Comparison of ENCODE assay signal across 8 mouse cellular contexts in the genomic region with DNA sequence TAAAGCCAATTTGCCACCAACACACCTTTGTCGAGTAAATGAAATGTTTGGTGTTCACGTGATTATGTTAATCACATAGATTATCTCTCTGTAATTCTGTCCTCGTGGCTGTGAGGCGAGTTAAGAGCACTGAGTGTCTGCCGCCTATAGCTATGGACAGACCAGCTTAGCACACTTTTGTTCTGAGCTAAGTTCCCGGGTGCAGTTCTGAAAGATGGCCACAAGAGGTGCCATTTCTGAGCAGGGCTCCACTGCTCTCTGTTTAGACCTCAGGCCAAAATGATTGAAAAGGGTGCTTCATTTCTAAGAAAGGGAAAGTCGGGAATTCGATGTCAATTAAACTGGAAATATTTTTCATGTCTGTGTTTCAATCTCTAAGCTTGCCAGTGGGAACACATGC.
DNase-seq lines count a peak whose midpoint lies in the region; ATAC-seq and TF ChIP-seq lines count a peak whose summit lies in the region.
"Had no signal": no experiment of that assay in that cellular context is flagged by ENCODE, and none has a peak within 500 bp of the region (broad histone marks: within the 10 kb centered on the region; RNA-seq: fewer than 3 reads in every experiment).

No protein-coding gene starts in this region.

- H3K4me1 ChIP-seq in MEL (ENCODE audit: control insufficient read depth in 1 of 2, insufficient read depth in 2 of 2, low read length in 2 of 2) = no peaks in the 10 kb centered on the region
- peaks cover 4% of the 10 kb centered on the region for H3K4me1 ChIP-seq in forebrain, embryonic 12.5 days
- H3K4me1 ChIP-seq in neural tube, embryonic 15.5 days = peaks cover 7% of the 10 kb centered on the region; the same call in 1 of the 2 replicates
- H3K4me1 ChIP-seq: embryonic facial prominence, embryonic 12.5 days had no signal

- TF ChIP-seq CTCF in MEL (IDR thresholded peaks at IDR 0.05 in 2 of 3, conservative IDR thresholded peaks at IDR 0.05 in 1 of 3; ENCODE audit: control insufficient read depth in 1 of 3, insufficient read depth in 1 of 3, low read depth in 2 of 3, low read length in 3 of 3, poor library complexity in 1 of 3, severe bottlenecking in 1 of 3) = peak; percentile 14 to 37 (median 28); a peak in 5 of 6 replicates

- H3K79me2 ChIP-seq in MEL (ENCODE audit: control insufficient read depth, insufficient read depth, low read length, poor library complexity) = no peaks in the 10 kb centered on the region

- H3K27ac ChIP-seq in MEL (ENCODE audit: control insufficient read depth, low read depth, low read length) = no peak overlapping the region
- H3K27ac ChIP-seq in forebrain, embryonic 12.5 days = no peak overlapping the region
- 0 out of 2 replicates have a peak overlapping the region, but pooled peaks have one; percentile 41 for H3K27ac ChIP-seq in neural tube, embryonic 15.5 days (replicated peaks)
- H3K27ac ChIP-seq: embryonic facial prominence, embryonic 12.5 days had no signal

- 21% methylated on average over 8 of the region's 8 CpGs for WGBS in forebrain, embryonic 12.5 days
- WGBS in neural tube, embryonic 15.5 days = 27% methylated on average over 8 of the region's 8 CpGs

- H3K36me3 ChIP-seq in MEL (ENCODE audit: control insufficient read depth in 1 of 2, insufficient read depth in 2 of 2, low read length in 2 of 2) = no peaks in the 10 kb centered on the region
- no peaks in the 10 kb centered on the region for H3K36me3 ChIP-seq in forebrain, embryonic 12.5 days (replicated peaks)
- no peaks in the 10 kb centered on the region for H3K36me3 ChIP-seq in neural tube, embryonic 15.5 days
- H3K36me3 ChIP-seq: embryonic facial prominence, embryonic 12.5 days had no signal

- H3K27me3 ChIP-seq in MEL (ENCODE audit: control insufficient read depth in 1 of 2, insufficient read depth in 2 of 2, low read length in 2 of 2) = no peaks in the 10 kb centered on the region
- H3K27me3 ChIP-seq in forebrain, embryonic 12.5 days = peaks cover 3% of the 10 kb centered on the region
- no peaks in the 10 kb centered on the region for H3K27me3 ChIP-seq in neural tube, embryonic 15.5 days (replicated peaks)
- H3K27me3 ChIP-seq: embryonic facial prominence, embryonic 12.5 days had no signal

- no peak overlapping the region for H3K4me3 ChIP-seq in MEL (ENCODE audit: control insufficient read depth in 1 of 2, insufficient read depth in 1 of 2, low read depth in 2 of 2, low read length in 2 of 2)
- no peak overlapping the region for H3K4me3 ChIP-seq in forebrain, embryonic 12.5 days (replicated peaks)
- no peak overlapping the region for H3K4me3 ChIP-seq in neural tube, embryonic 15.5 days (replicated peaks)
- H3K4me3 ChIP-seq: embryonic facial prominence, embryonic 12.5 days had no signal

- peak; percentile 49; the same call in 1 of the 2 replicates for ATAC-seq in forebrain, embryonic 12.5 days (ENCODE audit: low FRiP score)
- no peak for ATAC-seq in neural tube, embryonic 15.5 days (ENCODE audit: low FRiP score)

- H3K9ac ChIP-seq in MEL (ENCODE audit: control insufficient read depth, low read depth, low read length, poor library complexity, severe bottlenecking) = no peak overlapping the region
- H3K9ac ChIP-seq in forebrain, embryonic 12.5 days = no peak overlapping the region
- H3K9ac ChIP-seq in neural tube, embryonic 15.5 days (replicated peaks) = no peak overlapping the region
- H3K9ac ChIP-seq: embryonic facial prominence, embryonic 12.5 days had no signal

- no peaks in the 10 kb centered on the region for H3K9me3 ChIP-seq in MEL (replicated peaks; ENCODE audit: insufficient read depth, low read length)
- H3K9me3 ChIP-seq in forebrain, embryonic 12.5 days = no peaks in the 10 kb centered on the region
- no peaks in the 10 kb centered on the region for H3K9me3 ChIP-seq in neural tube, embryonic 15.5 days (replicated peaks)
- H3K9me3 ChIP-seq: embryonic facial prominence, embryonic 12.5 days had no signal

- TF ChIP-seq RAD21 in MEL (IDR thresholded peaks at IDR 0.05; ENCODE audit: low read depth, low read length) = no peak

- DNase-seq in layer of hippocampus, postnatal 14 days (ENCODE audit: low spot score in 2 of 2) = peak; percentile 41 to 53
- DNase-seq in layer of hippocampus, adult 8-10 months (ENCODE audit: low spot score in 2 of 2) = no peak
- peak; percentile 13 for DNase-seq in MEL (ENCODE audit: low read depth, low spot score)
- peak; percentile 32 for DNase-seq in adrenal gland, postnatal 14 days
- no peak for DNase-seq in gastrocnemius, adult 8-10 months (ENCODE audit: low spot score in 2 of 2)

- no peak for TF ChIP-seq POLR2A in MEL (IDR thresholded peaks at IDR 0.05; ENCODE audit: control insufficient read depth in 1 of 2, insufficient read depth in 1 of 2, low read depth in 1 of 2, low read length in 2 of 2, poor library complexity in 1 of 2)

- no peak overlapping the region for H3K4me2 ChIP-seq in forebrain, embryonic 12.5 days
- no peak overlapping the region for H3K4me2 ChIP-seq in neural tube, embryonic 15.5 days
- H3K4me2 ChIP-seq: embryonic facial prominence, embryonic 12.5 days had no signal

- no peak for TF ChIP-seq EP300 in MEL (IDR thresholded peaks at IDR 0.05; ENCODE audit: low read depth in 1 of 2, low read length in 2 of 2)

TF ChIP-seq in MEL, 35 proteins besides CTCF, POLR2A, EP300 and RAD21:
- TF ChIP-seq NELFE (IDR thresholded peaks at IDR 0.05; ENCODE audit: low read depth, low read length) (no peak), POLR2AphosphoS5 (IDR thresholded peaks at IDR 0.05; ENCODE audit: borderline replicate concordance, low read depth, low read length) (no peak), NRF1 (IDR thresholded peaks at IDR 0.05; ENCODE audit: insufficient read depth, low read depth, low read length, poor library complexity, severe bottlenecking) (no peak), ZNF384 (IDR thresholded peaks at IDR 0.05; ENCODE audit: low read depth, low read length) (no peak), TAL1 (IDR thresholded peaks at IDR 0.05; ENCODE audit: low read length) (no peak), TBP (IDR thresholded peaks at IDR 0.05; ENCODE audit: low read depth, low read length) (no peak), SIN3A (IDR thresholded peaks at IDR 0.05; ENCODE audit: low read length) (no peak), USF2 (IDR thresholded peaks at IDR 0.05; ENCODE audit: borderline replicate concordance in 1 of 2, insufficient read depth in 1 of 2, low read depth in 1 of 2, low read length in 2 of 2) (no peak), ZKSCAN1 (IDR thresholded peaks at IDR 0.05; ENCODE audit: low read depth, low read length) (no peak), SMC3 (IDR thresholded peaks at IDR 0.05; ENCODE audit: low read depth, low read length) (no peak), RCOR1 (IDR thresholded peaks at IDR 0.05; ENCODE audit: low read depth, low read length) (no peak), BHLHE40 (IDR thresholded peaks at IDR 0.05; ENCODE audit: borderline replicate concordance, low read depth, low read length) (no peak)

Comparison
In these comparisons a context has a peak if more than half of its experiments do, and no peak if none do; other contexts are left out.
1. DNase-seq: peak in layer of hippocampus, postnatal 14 days (2 of 2), MEL (single experiment) and adrenal gland, postnatal 14 days (single experiment); none in layer of hippocampus, adult 8-10 months (0 of 2) and gastrocnemius, adult 8-10 months (0 of 2).